ENCODE assay signal across 17 mouse cellular contexts in the genomic region with DNA sequence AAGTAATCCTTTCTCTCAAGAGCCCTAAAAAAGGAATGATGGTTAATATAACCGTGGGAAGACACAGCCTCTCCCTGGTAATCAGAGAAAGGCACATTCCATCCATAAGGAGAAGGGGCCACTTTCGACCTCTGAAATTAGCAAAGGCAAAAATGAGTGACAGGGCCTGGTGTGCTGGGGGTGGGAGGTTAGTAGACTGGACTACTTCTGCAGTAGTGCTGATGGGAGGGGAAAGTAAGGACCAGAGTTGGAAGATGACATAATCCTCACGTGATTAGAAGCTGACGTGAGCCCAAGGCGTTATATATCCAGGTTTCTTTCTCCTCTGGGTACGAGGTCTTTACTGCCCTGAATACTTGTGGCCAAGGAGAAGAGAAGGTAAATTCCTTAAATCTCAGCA. TPM values are rescaled to one million over a fixed set of nuclear protein-coding genes. Genes with fewer than 3 reads are reported as not detected.
"Had no signal": no experiment of that assay in that cellular context is flagged by ENCODE, and none has a peak within 500 bp of the region (broad histone marks: within the 10 kb centered on the region; RNA-seq: fewer than 3 reads in every experiment).

No protein-coding gene starts in this region.

- DNase-seq: kidney, postnatal 25 days; liver; liver, embryonic 13.5 days; liver, postnatal 0 days; lung, postnatal 14 days; retina, postnatal 1 day; right cerebral cortex, postnatal 4 days; thymus, postnatal 36 days had no signal

- H3K27me3 ChIP-seq: liver, embryonic 13.5 days; lung, embryonic 15.5 days; midbrain, embryonic 15.5 days had no signal

- H3K27ac ChIP-seq: left cerebral cortex, adult 2 months; liver, embryonic 13.5 days; lung, embryonic 15.5 days; macrophage; midbrain, embryonic 15.5 days; neural tube, embryonic 13.5 days had no signal

- H3K4me2 ChIP-seq: liver, embryonic 13.5 days; lung, embryonic 15.5 days; midbrain, embryonic 11.5 days; midbrain, embryonic 15.5 days; neural tube, embryonic 13.5 days had no signal

- H3K9ac ChIP-seq: liver, embryonic 13.5 days; liver, postnatal 0 days; lung, embryonic 15.5 days; midbrain, embryonic 15.5 days; neural tube, embryonic 13.5 days had no signal

- H3K4me3 ChIP-seq: left cerebral cortex, adult 2 months; liver, embryonic 13.5 days; lung, embryonic 15.5 days; megakaryocyte, embryonic 14.5 days; midbrain, embryonic 15.5 days; neural tube, embryonic 13.5 days had no signal

- H3K4me1 ChIP-seq: liver, embryonic 13.5 days; lung, embryonic 15.5 days; megakaryocyte, embryonic 14.5 days; midbrain, embryonic 15.5 days; neural tube, embryonic 13.5 days had no signal

- H3K9me3 ChIP-seq: liver, embryonic 13.5 days; lung, embryonic 15.5 days; megakaryocyte, embryonic 14.5 days; midbrain, embryonic 15.5 days; neural tube, embryonic 13.5 days had no signal

- H3K36me3 ChIP-seq: liver, embryonic 13.5 days; lung, embryonic 15.5 days; midbrain, embryonic 15.5 days; neural tube, embryonic 13.5 days had no signal

- ATAC-seq: liver, postnatal 0 days; midbrain, embryonic 15.5 days had no signal

RNA-seq across cellular contexts. Expression of a gene that starts 8.4 kb away (rescaled TPM):
- total RNA-seq: monocyte, adult 5-6 weeks had no signal
- polyA plus RNA-seq: spleen, adult 2 months had no signal

RNA-seq across cellular contexts. Expression of a gene that starts 9.1 kb away (rescaled TPM):
- total RNA-seq: monocyte, adult 5-6 weeks had no signal
- polyA plus RNA-seq: spleen, adult 2 months had no signal

RNA-seq across cellular contexts. Expression of a gene that starts 20.0 kb away (rescaled TPM):
- total RNA-seq: monocyte, adult 5-6 weeks had no signal
- polyA plus RNA-seq: spleen, adult 2 months had no signal
